Mouse (Mus musculus): ENCODE data around the gene Ino80b.

The Ino80b gene

DNA sequence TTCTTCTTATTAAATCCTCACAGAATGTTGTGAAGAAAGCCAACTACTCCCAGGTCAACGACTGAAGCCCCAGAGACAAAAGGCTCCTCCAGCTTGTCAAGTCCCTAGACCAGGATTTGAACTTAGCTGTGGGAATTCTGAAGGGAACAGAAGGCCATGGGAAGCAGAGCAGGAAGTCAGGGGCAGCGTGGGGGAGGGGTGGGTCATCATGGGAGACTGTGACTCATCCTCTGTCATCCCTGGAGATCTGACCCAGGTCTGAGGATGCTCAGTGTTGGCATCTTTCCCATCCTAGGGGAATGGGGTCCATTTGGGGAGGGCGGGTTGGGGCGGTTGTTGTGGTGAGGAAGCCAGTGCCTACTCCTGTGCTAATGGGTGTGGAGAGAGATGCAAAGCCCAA lies 16.4 kb upstream of the Ino80b start:
- no peak for DNase-seq (ENCODE audit: low read depth, low spot score)

DNA sequence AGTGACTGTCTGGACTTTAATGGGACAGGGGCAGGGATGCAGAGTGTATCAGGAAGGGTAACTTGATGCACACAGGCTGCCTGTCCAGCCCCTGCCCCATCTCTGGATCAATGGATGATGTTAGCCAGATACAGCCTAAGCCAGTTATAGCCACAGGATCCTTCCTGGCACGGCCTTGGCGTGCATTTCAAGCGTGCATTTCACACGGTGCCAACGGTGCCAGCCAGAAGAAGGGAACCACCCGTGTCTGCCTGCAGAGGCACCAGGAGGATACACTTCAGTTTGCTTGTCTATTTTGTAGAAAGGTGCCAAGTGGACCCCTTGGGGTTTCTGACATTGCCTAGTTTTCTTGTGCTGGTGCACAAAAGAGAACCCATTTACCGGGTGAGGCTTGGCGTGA lies 14.8 kb upstream of the Ino80b start:
- DNase-seq (ENCODE audit: low read depth, low spot score): no peak

DNA sequence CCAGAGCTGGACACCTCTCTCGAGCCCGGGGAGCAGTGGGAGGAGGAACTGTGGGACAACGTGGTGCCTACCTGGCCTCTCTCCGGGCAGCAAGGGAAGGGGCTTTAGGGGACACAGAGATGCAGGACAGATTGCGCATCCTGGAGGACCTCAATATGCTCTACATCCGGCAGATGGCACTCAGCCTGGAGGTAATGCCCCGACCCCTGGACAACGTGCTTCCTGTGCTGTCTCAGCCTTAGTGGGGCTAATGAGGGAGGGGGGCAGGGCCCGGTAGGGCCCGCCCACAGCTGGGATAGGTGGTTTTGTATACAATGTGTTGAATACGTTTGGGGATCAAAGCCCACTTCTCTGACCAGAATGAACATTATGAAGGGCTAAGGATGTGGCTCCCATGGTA lies 12.8 kb upstream of the Ino80b start:
- DNase-seq (ENCODE audit: low read depth, low spot score): no peak

DNA sequence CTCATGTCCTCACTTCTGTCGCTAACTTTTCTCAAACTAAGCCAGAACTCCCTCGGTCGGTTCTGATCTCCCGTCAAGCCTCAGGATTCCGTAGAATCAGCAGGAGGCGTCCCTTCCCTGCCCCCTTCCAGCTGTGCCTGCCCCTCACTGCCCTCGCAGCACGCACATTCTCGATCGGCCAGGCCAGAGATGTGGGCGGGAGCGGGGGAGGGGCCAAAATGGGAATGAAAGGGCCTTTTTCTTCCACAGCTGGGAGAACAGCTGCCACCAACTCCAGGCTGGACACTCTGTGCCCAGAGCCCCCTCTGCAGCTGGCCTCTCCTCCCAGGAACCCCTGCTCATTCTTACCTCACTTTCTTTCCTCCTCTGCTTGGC lies 12.3 kb upstream of the Ino80b start:
- DNase-seq (ENCODE audit: low read depth, low spot score): peak; percentile 85

DNA sequence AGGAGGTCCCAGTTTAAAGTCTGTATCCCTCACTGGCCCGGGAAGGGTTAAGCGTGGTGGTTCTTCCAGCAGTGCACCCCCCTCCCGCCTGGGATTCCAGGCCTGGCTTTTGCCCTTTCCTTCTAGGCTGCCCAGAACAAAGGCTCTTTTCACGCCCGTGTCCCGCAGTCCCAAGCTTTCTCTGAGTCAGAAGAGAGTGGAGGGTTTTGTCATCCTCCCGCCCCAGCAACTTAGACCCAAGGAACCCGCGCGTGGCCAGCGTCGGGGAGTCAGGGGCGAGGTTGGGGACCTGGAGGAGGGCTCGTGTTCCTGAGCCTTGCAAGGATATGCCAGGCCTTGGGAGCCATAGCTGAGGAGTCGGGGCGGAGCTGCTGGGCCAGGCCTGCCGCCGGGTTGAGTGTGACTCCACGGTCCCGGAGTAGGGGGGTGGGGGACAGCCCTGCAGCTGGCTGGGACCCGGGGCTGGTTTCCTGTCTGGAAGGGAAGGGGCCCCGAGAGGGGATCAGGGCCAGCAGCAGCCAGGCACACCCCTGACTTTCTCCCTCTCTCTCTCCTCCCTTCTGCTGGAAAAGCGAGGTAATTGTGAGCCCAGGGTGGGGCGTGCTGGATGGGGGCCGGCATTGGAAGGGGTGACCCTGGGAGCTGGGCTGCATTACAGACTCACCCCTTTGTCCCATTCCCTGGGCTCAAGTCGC lies 11.8 kb upstream of the Ino80b start:
- DNase-seq (ENCODE audit: low read depth, low spot score): peak; percentile 68

DNA sequence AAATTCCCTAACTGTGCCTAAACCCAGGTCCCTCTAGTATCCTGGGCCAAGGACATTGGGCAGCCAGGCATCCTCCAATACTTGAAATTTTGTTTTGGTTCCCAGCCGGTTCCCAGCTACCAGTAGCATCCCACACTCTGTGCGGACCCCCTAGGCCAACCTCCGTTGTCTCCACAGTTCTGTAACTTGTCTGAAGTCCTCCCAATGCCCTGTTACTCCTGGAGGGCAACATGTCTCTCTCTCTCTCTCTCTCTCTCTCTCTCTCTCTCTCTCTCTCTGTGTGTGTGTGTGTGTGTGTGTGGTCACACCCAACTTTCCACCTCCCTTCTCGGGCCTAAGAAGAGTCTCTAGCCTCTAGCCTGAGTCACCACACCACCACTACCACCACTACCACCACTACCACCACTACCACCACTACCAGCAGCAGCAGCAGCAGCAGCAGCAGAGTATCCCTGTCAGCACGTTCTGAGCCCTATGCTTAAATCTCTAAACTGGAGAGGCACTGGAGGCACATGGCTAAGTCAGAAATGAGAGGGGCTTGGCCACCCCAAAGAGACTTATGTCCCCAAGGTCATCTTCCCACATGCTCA lies 11.2 kb upstream of the Ino80b start:
- DNase-seq (ENCODE audit: low read depth, low spot score): no peak

DNA sequence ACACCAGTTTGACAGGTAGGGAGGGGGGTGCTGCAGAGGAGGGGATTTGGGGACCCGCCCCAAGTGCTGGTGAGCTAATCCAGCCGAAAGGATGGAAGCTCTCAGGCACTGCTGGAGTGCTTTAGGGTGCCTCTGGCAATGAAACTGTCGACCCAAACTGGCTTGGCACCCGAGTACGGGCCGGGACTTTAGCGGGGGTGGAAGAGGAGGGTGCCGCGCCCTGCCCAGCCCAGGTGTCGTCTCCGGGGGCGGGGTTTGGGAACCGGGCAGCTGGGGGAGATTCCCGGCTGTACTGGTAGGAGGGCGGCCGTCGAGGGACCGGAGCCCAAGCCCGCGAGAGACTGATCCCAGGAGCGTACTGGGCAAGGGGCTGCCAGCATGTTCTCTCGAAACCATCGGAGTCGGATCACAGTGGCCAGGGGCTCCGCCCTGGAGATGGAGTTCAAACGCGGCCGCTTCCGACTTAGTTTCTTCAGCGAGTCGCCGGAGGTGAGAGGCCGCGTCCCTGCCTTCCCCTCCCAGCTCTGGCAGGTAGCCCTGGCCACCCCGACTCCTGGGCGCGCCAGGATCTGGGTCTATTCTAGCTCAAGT lies 10.4 kb upstream of the Ino80b start:
- DNase-seq (ENCODE audit: low read depth, low spot score): no peak

DNA sequence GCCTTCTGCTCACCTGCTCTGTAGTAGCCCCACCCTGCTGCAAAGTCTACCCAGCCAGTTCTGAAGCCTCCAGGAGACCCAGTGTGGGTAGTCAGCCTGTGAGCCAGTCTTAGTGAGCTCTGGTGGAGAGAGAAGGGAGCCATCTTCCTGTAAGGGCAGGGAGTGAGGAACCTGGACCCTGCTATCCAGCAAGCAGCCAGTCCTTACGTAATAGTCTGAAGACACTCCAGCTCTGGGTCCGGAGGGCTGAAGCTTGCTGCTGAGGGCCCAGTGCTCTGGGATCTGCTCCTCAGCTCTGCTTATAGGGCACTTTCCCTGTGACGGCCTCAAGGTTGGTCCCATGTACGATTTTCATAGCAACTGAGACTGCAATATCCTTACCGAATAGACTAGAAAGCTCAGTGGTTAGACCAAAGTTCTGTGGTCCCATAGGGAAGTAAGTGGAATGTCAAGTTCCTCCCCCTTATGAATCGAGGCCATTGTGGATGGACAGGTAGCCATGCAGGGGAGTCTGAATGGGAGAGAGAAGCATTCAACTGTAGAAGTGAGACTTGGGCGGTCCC lies 9.8 kb upstream of the Ino80b start, which contains the start of gene Rtkn:
Rtkn (plus strand) TSS at position 513 of the 563 bp plus-strand sequence.
- DNase-seq (ENCODE audit: low read depth, low spot score): no peak

DNA sequence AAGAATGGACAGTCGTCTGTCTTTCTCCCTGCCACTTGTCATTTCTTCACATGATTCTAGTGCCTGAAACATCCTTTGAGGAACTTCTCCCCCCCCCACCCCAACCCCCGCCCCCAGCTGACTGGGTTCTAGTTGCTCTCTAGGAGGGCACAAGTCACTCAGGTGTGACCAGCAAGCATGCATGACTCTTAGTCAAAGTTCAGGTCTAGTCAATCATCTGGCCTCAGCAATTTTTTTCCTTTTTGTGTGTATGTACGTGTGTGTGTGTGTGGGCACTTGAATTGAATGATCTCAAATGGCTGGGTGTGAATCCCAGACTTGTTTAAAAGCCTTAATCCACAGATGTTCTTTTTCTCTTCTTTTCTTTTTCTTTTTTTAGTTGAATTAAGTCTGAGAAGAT lies 9.0 kb upstream of the Ino80b start:
- no peak for DNase-seq (ENCODE audit: low read depth, low spot score)

DNA sequence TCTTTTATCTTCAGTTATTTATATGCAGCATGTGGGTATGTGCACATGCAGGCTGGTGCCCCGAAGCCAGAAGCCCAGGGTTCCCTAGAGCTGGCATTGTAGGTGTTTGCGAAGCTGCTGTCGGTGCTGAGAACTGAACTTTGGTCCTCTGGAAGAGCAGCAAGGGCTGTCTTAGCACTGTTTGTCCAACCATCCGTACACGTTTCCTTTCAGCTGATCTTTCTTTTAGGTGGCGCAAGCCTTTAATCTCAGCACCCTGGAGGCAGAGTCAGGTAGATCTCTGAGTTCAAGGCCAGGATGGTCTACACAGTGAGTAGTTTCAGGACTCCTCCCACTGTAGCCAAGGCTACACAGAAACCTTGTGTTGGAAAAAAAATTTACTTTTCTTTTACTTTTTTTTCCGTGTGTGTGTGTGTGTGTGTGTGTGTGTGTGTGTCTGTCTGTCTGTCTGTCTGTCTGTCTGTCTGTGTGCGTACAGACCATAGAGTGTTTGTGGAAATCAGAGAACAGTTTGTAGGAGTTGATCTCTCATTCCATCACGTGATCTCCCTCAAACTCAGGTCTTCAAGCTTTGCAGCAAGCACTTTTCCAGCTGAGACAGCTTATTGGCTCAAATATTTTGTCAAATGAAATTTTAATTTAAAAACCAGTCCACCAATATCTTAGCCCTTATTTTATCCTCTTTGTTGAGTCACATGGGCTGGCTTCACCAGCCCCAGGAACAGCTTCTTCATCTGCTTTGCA lies 7.1 kb upstream of the Ino80b start:
- no peak for DNase-seq (ENCODE audit: low read depth, low spot score)

DNA sequence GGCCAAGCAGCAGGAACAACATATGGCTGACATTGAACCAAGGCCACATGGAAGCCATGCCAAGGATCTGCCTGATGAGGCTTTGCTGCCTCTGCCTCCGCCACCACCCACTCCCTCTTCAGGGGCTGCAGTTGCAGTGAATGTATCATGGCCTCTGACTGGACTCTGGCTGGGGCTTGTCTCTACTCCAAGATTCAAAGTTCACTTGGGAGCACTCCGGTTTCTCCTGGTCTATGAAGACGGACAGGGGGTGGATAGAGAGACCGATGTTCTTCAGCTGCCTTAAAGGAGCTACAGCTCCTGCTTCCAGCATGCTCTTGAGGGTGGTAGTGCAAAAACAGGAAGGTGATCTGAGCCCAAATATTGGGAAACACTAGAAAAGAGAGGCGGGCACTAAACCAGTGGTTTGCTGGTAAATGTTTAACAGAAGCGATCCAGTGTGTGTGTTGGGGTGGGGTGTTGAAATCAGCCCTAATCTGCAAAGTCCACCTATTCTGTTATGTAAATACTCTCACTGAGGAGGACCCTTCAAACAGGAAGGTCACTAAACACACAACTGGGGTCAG lies 6.3 kb upstream of the Ino80b start:
- no peak for DNase-seq (ENCODE audit: low read depth, low spot score)

DNA sequence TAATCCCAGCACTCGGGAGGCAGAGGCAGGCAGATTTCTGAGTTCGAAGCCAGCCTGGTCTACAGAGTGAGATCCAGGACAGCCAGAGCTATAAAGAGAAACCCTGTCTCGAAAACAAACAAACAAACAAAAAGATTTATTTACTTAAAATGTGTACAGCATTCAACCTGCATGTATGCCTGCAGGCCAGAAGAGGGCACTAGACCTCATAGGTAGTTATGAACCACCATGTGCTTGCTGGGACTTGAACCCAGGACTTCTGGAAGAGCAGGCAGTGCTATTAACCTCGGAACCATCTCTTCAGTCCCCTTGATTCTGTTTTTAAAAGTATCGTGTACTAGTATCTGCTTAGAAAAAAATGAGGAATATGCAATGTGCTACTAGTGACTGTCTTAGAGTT lies 2.2 kb upstream of the Ino80b start:
- no peak for DNase-seq (ENCODE audit: low read depth, low spot score)

DNA sequence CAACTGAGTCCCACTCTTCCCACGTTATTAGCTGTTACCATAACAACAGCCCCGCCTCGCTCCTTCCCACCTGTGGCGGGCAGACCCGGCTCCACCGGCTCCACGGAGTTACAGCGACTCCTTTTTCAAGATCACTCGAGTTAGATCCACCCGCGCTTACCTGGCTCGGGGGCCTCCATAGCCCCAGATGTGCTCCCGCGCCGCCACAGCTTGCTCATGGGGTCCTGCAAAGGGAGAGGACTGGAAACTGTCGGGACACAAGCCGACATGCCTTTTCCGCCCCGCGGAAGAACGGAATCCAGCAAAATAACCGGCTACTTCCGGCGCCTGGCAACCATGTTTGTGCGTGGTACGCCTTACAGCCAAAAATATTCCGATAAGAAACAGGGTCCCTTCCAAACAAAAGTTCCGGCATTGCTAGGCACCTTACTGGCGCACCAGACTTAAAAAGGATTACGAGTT lies 349 bp downstream of the Ino80b start:
- peak; percentile 90 for DNase-seq (ENCODE audit: low read depth, low spot score)

DNA sequence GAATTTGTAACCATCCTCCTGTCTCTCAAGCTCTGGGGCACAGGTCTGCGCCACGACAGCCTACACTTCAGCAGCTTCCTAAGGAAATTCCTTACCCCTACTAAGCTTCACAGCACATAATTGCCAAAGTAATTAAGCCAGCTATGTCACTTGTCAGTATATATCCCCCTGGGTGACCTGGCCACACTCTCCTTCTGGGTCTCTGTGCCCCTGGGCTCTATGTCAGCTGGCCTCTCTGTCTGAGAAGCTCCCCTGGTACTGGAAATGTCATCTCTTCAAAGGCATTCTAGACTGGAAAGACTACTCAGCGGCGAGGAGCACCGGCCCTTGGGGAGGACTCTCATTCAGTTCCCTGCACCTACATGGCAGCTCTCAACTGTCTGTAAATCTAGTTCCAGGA lies 2.3 kb downstream of the Ino80b start:
- DNase-seq (ENCODE audit: low read depth, low spot score): no peak

DNA sequence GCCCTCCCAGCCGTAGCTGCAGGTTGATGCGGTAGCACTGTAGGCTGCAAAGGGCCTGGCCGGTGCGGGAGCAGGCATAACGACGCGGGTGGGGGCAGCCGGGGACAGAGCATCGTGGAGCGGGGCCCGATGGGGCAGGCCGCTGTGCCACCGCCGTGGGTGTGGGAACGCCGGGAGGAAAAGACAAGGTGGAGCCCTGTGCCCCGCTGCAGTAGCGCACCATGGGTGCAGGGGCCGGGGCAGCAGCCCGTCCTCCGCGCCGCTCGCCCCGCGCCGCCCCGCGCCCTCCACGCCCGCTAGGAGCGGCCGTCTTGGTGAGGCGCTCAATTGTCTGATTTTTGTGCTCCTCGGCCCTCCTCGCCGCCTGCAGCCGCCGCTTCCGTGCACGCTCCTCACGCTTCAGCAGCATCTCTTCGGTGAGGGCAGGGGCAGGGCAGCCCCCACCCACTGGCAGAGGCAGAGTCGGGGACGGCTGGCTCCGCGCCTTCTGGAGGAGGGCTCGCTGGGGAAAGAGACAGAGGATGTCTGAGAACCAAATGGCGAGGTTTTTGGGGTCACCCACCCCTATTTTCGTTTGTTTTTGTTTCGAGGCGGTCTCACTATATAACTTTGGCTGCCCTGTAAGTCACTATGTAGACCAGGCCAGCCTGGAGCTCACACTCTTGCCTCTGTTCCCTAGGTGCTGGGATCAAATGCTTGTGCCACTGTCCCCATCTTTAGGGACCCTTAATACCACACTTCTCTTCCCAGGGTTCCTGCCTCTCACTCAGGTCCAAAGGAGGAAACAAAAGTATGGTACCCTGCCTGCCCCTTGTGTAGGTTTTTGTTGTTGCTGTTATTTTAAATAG lies 3.1 kb downstream of the Ino80b start:
- no peak for DNase-seq (ENCODE audit: low read depth, low spot score)

DNA sequence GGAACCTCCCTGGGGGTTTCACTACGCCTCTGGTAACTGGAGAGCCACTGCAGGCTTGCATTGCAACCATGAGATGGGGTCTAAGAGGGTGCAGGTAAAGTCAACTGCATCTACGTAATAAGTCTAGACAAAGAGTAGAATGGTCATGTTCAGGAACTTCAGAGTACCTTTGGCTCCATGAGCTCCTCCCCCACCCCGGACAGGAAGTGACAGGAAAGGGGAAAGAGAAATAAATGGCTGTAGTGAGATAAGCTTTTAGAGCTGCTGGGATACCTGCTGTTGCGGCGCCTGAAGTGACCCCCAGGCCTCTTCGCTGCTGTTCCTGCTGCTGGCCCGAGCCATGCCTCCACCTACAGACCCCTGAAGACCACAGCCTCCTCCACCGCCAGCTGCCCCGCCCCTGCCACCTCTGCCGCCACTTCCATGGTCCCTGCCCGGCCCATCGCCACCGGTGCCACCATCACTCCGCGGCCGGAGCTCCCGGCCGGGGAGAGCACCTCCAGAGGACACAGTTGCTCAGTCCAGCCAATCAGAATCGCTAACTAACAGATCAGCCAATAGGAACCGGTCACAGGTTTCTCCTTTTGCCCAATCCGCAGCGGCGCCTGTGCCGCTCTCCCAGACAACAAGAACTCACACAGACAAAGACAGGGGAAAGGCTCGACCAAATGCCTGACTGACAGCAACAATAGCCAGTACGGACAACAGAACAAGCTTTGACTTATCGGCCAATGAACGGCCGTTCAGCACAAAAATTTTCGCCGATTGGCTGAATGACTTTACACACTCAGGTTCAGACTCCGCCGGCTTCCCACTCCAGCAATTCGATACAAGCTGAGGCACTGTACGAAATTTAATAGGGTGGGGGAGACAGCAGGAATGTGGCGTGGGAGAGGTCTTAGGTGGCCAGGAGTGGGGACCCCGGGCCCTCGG lies 4.0 kb downstream of the Ino80b start, which contains the start of gene Wbp1:
Wbp1 (minus strand) TSS at position 630 of the 933 bp plus-strand sequence.
- peak; percentile 98 for DNase-seq (ENCODE audit: low read depth, low spot score)

DNA sequence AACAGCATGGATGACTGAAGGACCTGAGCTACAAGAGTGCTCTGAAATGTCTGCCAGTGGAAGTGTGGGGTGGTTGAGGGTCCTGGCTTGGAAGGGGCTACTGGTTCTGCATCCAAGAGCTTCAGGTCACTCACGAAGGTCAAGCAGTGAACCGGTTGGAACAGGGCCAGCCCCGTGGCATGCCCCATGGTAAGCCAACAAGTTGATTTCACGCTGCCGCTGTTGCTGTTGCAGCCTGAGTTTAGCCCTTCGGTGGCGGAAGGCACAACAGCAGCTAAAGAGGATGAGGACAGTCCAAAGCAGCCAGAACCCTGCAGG lies 5.5 kb downstream of the Ino80b start:
- no peak for DNase-seq (ENCODE audit: low read depth, low spot score)

DNA sequence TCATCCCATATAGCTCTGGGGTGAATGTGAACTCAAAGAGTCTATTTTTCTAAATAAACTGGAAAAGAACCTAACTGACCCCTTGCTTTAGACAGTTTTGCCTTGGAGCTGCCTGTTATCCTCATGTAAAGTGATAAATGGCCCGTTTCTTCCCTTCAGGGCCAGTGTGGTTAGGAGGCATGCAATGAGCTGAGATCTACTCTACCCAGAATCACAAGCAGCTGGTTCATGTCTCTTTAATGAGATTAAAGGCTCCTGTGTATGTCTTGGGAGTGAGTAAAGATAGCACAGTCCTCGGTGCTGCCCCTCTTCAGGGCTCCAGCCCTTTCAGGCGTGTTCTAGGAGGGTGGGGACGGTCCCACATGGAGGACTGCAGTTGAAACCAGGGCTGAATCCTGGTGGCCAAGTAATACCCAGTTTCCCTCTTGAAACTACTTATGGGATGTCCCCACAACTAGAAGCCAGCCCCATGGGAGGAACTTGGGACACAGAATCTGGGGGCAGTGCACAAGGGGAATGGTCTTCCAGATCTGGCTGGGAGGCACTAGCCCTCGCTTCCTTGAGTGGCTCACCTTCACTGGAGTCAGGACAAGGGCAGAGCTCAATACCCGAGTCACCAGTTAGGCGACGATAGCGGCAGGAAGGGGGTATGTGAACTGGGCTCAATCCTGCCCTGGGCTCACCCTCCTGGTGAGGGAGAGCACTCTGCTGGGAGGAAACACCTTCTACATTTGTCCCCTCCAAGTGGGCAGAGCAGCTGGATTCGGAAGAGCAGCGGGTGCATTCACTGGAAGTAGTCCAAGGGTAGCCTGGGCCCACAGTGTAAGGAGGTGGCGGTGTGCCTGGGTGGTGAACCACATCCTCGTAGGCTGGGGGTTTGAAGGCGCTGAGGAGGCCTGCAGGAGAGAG lies 6.2 kb downstream of the Ino80b start:
- no peak for DNase-seq (ENCODE audit: low read depth, low spot score)

DNA sequence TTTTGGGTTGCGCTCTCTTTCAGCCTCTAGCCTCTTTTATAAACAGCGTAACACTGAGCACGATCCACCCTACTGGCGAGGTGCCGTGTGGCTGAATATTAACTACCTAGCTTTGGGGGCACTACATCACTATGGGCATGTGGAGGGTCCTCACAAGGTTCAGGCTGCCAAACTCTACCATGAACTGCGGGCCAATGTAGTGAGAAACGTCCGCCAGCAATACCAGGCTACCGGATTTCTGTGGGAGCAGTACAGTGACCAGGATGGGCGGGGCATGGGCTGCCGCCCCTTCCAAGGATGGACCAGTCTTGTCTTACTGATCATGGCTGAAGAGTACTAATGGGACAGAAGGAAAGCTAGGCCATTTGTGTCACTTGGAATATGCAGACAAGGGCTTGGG lies 6.9 kb downstream of the Ino80b start:
- DNase-seq (ENCODE audit: low read depth, low spot score): no peak
